Mouse (Mus musculus) 3134 (cell line): ENCODE data around the gene Ccdc167.

Experiments used
- DNase-seq: peaks from one replicate; pipeline ENCODE4 v3.0.0-alpha.2; 2011; ENCODE audit warnings: low spot score; ENCODE audit not compliant: insufficient read length; ENCODE audit errors: extremely low read depth

Ccdc167 gene

GRCm38 (mm10) chr17:29690257-29690656 is 26.6 kb downstream of the Ccdc167 start:
- no peak for DNase-seq

GRCm38 (mm10) chr17:29688610-29689009 is 28.2 kb downstream of the Ccdc167 start:
- DNase-seq: no peak

- DNase-seq: no peak
Measured at GRCm38 (mm10) chr17:29687373-29687772, 29.5 kb downstream of the Ccdc167 start.

- DNase-seq: no peak
Measured at GRCm38 (mm10) chr17:29686771-29687170, 30.1 kb downstream of the Ccdc167 start.

- DNase-seq: no peak
Measured at GRCm38 (mm10) chr17:29684275-29684674, 32.6 kb downstream of the Ccdc167 start.

- DNase-seq: no peak
Measured at GRCm38 (mm10) chr17:29683127-29683526, 33.7 kb downstream of the Ccdc167 start.

GRCm38 (mm10) chr17:29682261-29682660 is 34.6 kb downstream of the Ccdc167 start:
- DNase-seq: no peak

- no peak for DNase-seq
Measured at GRCm38 (mm10) chr17:29681669-29682068, 35.2 kb downstream of the Ccdc167 start.

- no peak for DNase-seq
Measured at GRCm38 (mm10) chr17:29680921-29681320, 35.9 kb downstream of the Ccdc167 start.

- no peak for DNase-seq
Measured at GRCm38 (mm10) chr17:29680174-29680573, 36.7 kb downstream of the Ccdc167 start.

GRCm38 (mm10) chr17:29679038-29679767 is 37.6 kb downstream of the Ccdc167 start:
- no peak for DNase-seq

- no peak for DNase-seq
Measured at GRCm38 (mm10) chr17:29678526-29678925, 38.3 kb downstream of the Ccdc167 start.

- DNase-seq: no peak
Measured at GRCm38 (mm10) chr17:29673325-29673724, 43.5 kb downstream of the Ccdc167 start.

GRCm38 (mm10) chr17:29671021-29671420 is 45.8 kb downstream of the Ccdc167 start:
- DNase-seq: peak; percentile 50

- DNase-seq: peak; percentile 44
Measured at GRCm38 (mm10) chr17:29669936-29670335, 46.9 kb downstream of the Ccdc167 start.

- no peak for DNase-seq
Measured at GRCm38 (mm10) chr17:29669030-29669429, 47.8 kb downstream of the Ccdc167 start.

GRCm38 (mm10) chr17:29668051-29668986 is 48.5 kb downstream of the Ccdc167 start:
- no peak for DNase-seq

GRCm38 (mm10) chr17:29662145-29662544 is 54.7 kb downstream of the Ccdc167 start:
- DNase-seq: no peak

GRCm38 (mm10) chr17:29660762-29661391 is 56.0 kb downstream of the Ccdc167 start:
- DNase-seq: no peak

- peak; percentile 97 for DNase-seq
Measured at GRCm38 (mm10) chr17:29660076-29660761, 56.6 kb downstream of the Ccdc167 start, which contains the start of gene Cmtr1. Cmtr1 (plus strand) TSS chr17:29660595.
